Mouse (Mus musculus) heart, postnatal 0 days (tissue): ENCODE data around the gene Tent5c.

Experiments
- CTCF ChIP-seq: IDR thresholded peaks from 2 replicates; pipeline ENCODE4 v1.5.1; 2016; ENCODE audit warnings: antibody characterized with exemption, control low read depth, low read depth
- EP300 ChIP-seq: IDR thresholded peaks from 2 replicates; pipeline ENCODE4 v1.6.1; 2016; ENCODE audit warnings: antibody characterized with exemption, low read depth

DNA sequence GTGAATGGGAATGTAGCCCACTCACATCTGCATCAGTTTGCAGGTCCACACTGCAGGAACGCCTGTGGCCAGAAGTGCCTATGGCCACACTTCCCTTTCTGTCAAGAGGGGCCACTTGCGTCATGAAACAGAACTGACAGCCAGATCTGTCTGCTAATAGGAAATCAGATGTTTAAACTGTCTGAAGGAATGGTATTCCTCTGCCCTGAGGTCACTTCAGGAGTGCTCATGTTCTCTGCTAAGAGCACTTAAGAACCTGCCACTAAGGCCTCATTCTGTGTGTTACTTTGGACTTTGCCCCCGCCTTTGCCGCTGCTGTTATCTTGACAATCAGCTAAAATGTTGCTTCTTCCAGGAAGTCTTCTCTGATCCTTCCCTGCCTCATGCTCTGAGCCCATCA is 48.4 kb downstream of the Tent5c start:
- no peak for TF ChIP-seq CTCF
- no peak for TF ChIP-seq EP300
